Mouse (Mus musculus): ENCODE measurements around the gene Itpk1.

The Itpk1 gene

GRCm38 (mm10) chr12:102714116-102714515 lies 9.4 kb upstream of the Itpk1 start:
- no peak for DNase-seq (ENCODE audit: low read depth, low spot score)

GRCm38 (mm10) chr12:102713153-102713865 lies 8.6 kb upstream of the Itpk1 start:
- DNase-seq (ENCODE audit: low read depth, low spot score): no peak

GRCm38 (mm10) chr12:102710851-102711375 lies 6.2 kb upstream of the Itpk1 start:
- peak; percentile 96 for DNase-seq (ENCODE audit: low read depth, low spot score)

GRCm38 (mm10) chr12:102709896-102710295 lies 5.2 kb upstream of the Itpk1 start:
- no peak for DNase-seq (ENCODE audit: low read depth, low spot score)

GRCm38 (mm10) chr12:102708220-102708619 lies 3.5 kb upstream of the Itpk1 start:
- DNase-seq (ENCODE audit: low read depth, low spot score): no peak

GRCm38 (mm10) chr12:102706833-102707463 lies 2.2 kb upstream of the Itpk1 start:
- no peak for DNase-seq (ENCODE audit: low read depth, low spot score)

- peak; percentile 72 for DNase-seq (ENCODE audit: low read depth, low spot score)
Measured at GRCm38 (mm10) chr12:102705906-102706640, 1.3 kb upstream of the Itpk1 start.

GRCm38 (mm10) chr12:102705216-102705871 lies 614 bp upstream of the Itpk1 start:
- peak; percentile 93 for DNase-seq (ENCODE audit: low read depth, low spot score)

- DNase-seq (ENCODE audit: low read depth, low spot score): no peak
Measured at GRCm38 (mm10) chr12:102703921-102704408, 765 bp downstream of the Itpk1 start.

- DNase-seq (ENCODE audit: low read depth, low spot score): no peak
Measured at GRCm38 (mm10) chr12:102703441-102703840, 1.3 kb downstream of the Itpk1 start.

- DNase-seq (ENCODE audit: low read depth, low spot score): peak; percentile 80
Measured at GRCm38 (mm10) chr12:102703111-102703412, 1.7 kb downstream of the Itpk1 start.

GRCm38 (mm10) chr12:102702356-102703110 lies 2.2 kb downstream of the Itpk1 start:
- peak; percentile 93 for DNase-seq (ENCODE audit: low read depth, low spot score)

GRCm38 (mm10) chr12:102701691-102702207 lies 3.0 kb downstream of the Itpk1 start:
- no peak for DNase-seq (ENCODE audit: low read depth, low spot score)

- DNase-seq (ENCODE audit: low read depth, low spot score): peak; percentile 59
Measured at GRCm38 (mm10) chr12:102700453-102700852, 4.3 kb downstream of the Itpk1 start.

- DNase-seq (ENCODE audit: low read depth, low spot score): no peak
Measured at GRCm38 (mm10) chr12:102699156-102699555, 5.6 kb downstream of the Itpk1 start.

- DNase-seq (ENCODE audit: low read depth, low spot score): peak; percentile 61
Measured at GRCm38 (mm10) chr12:102698089-102698684, 6.5 kb downstream of the Itpk1 start.

GRCm38 (mm10) chr12:102697381-102697780 lies 7.3 kb downstream of the Itpk1 start:
- DNase-seq (ENCODE audit: low read depth, low spot score): no peak

- peak; percentile 63 for DNase-seq (ENCODE audit: low read depth, low spot score)
Measured at GRCm38 (mm10) chr12:102696635-102697354, 7.9 kb downstream of the Itpk1 start.

GRCm38 (mm10) chr12:102695369-102696239 lies 9.1 kb downstream of the Itpk1 start:
- peak; percentile 93 for DNase-seq (ENCODE audit: low read depth, low spot score)
